Mouse (Mus musculus) myocyte (in vitro differentiated cells): ENCODE results near the gene Nsmce4a. TPM values are rescaled to one million over a fixed set of nuclear protein-coding genes. Genes with fewer than 3 reads are reported as not detected.
"Not testable (repeated sequence)": the region's sequence is repeated elsewhere in the genome, so short reads cannot be mapped to it uniquely, and the experiment has no call there.

Experiments
- H3K27me3 ChIP-seq: one replicate; pipeline ENCODE4 v1.6.1; 2011; ENCODE audit not compliant: control insufficient read depth, insufficient read depth, insufficient read length
- H3K36me3 ChIP-seq: one replicate; pipeline ENCODE4 v1.6.1; 2011; ENCODE audit not compliant: control insufficient read depth, insufficient read depth
- H3K4me2 ChIP-seq: one replicate; pipeline ENCODE4 v1.6.1; 2011; ENCODE audit warnings: low read depth, control low read depth
- H3K4me3 ChIP-seq: one replicate; pipeline ENCODE4 v1.5.1; 2011; ENCODE audit warnings: mild to moderate bottlenecking, control low read depth, moderate library complexity
- H3K79me2 ChIP-seq: one replicate; pipeline ENCODE4 v1.6.1; 2011; ENCODE audit not compliant: control insufficient read depth, insufficient read depth
- H3ac ChIP-seq: one replicate; pipeline ENCODE4 v1.6.1; 2011; ENCODE audit not compliant: control insufficient read depth, insufficient read length
- CEBPB ChIP-seq: IDR thresholded peaks from 2 replicates; pipeline ENCODE4 v1.6.1; 2011; ENCODE audit warnings: mild to moderate bottlenecking, moderate library complexity; ENCODE audit not compliant: poor library complexity, insufficient read depth, severe bottlenecking
- E2F4 ChIP-seq: IDR thresholded peaks from one replicate; pipeline ENCODE4 v1.6.1; 2011; ENCODE audit warnings: mild to moderate bottlenecking, control low read depth, moderate library complexity; ENCODE audit not compliant: insufficient read depth
- MAX ChIP-seq: IDR thresholded peaks from one replicate; pipeline ENCODE4 v1.6.1; 2011; ENCODE audit warnings: low read depth, mild to moderate bottlenecking, control low read depth
- MYOD1 ChIP-seq, 3 experiments: IDR thresholded peaks; one replicate each; pipeline ENCODE4 v1.6.1; 2011; ENCODE audit warnings: control low read depth in 2 of 3, low read depth in 2 of 3, mild to moderate bottlenecking in 2 of 3, moderate library complexity in 1 of 3; ENCODE audit not compliant: insufficient read length in 2 of 3, control insufficient read depth in 1 of 3
- MYOG ChIP-seq, 3 experiments: IDR thresholded peaks; one replicate each; pipeline ENCODE4 v1.6.1; 2011; ENCODE audit warnings: control low read depth in 2 of 3, low read depth in 2 of 3, mild to moderate bottlenecking in 2 of 3; ENCODE audit not compliant: insufficient read length in 2 of 3, control insufficient read depth in 1 of 3, insufficient read depth in 1 of 3
- POLR2A ChIP-seq: IDR thresholded peaks from one replicate; pipeline ENCODE4 v1.6.1; 2011; ENCODE audit warnings: low read depth, mild to moderate bottlenecking, control low read depth, moderate library complexity; ENCODE audit not compliant: insufficient read length
- POLR2AphosphoS2 ChIP-seq: IDR thresholded peaks from one replicate; pipeline ENCODE4 v1.6.1; 2011; ENCODE audit warnings: low read depth, control low read depth; ENCODE audit not compliant: insufficient read length
- REST ChIP-seq: IDR thresholded peaks from one replicate; pipeline ENCODE4 v1.6.1; 2011; ENCODE audit warnings: mild to moderate bottlenecking, control low read depth, moderate library complexity; ENCODE audit not compliant: insufficient read depth, insufficient read length
- SRF ChIP-seq: IDR thresholded peaks from one replicate; pipeline ENCODE4 v1.6.1; 2011; ENCODE audit warnings: low read depth; ENCODE audit not compliant: control insufficient read depth, insufficient read length
- TCF12 ChIP-seq: IDR thresholded peaks from one replicate; pipeline ENCODE4 v1.6.1; 2011; ENCODE audit warnings: mild to moderate bottlenecking, control low read depth; ENCODE audit not compliant: poor library complexity, insufficient read depth, severe bottlenecking
- TCF3 ChIP-seq: IDR thresholded peaks from one replicate; pipeline ENCODE4 v1.6.1; 2011; ENCODE audit warnings: low read depth, control low read depth; ENCODE audit not compliant: insufficient read length
- USF1 ChIP-seq: IDR thresholded peaks from one replicate; pipeline ENCODE4 v1.6.1; 2011; ENCODE audit warnings: low read depth, mild to moderate bottlenecking, control low read depth, moderate library complexity
- polyA plus RNA-seq: library from polyadenylated mRNA; unstranded; fragments of >200 nt; fragmentation: generic; extraction: Trizol; gene quantifications from one replicate; pipeline ENCODE4 v1.2.1, GENCODE M21; 2012; ENCODE audit warnings: missing spikeins

Gene Nsmce4a
- polyA plus RNA-seq, 1 experiment: 24.4 TPM

- Histone ChIP-seq H3K27me3 (no peaks in the 10 kb centered on the region), H3ac (no peak overlapping the region), H3K4me3 (no peak overlapping the region), H3K4me2 (no peak overlapping the region), H3K36me3 (peaks cover 8% of the 10 kb centered on the region), H3K79me2 (peaks cover 23% of the 10 kb centered on the region)
- TF ChIP-seq USF1 (no peak), TCF12 (no peak), REST (no peak), MAX (no peak), CEBPB (no peak), SRF (no peak), MYOD1 (IDR thresholded peaks at IDR 0.05; ENCODE audit: control insufficient read depth in 1 of 3, insufficient read length in 2 of 3, low read depth in 2 of 3) (no peak)
Measured at GRCm38 (mm10) chr7:130540176-130540575, 32.7 kb downstream of the Nsmce4a start.

GRCm38 (mm10) chr7:130537068-130537467, 35.9 kb downstream of the Nsmce4a start:
- no peaks in the 10 kb centered on the region for H3K27me3 ChIP-seq
- H3K4me3 ChIP-seq: no peak overlapping the region
- H3K36me3 ChIP-seq: peaks cover 16% of the 10 kb centered on the region
- no peaks in the 10 kb centered on the region for H3K79me2 ChIP-seq
- H3K4me2 ChIP-seq: no peak overlapping the region
- H3ac ChIP-seq: no peak overlapping the region
- no peak for TF ChIP-seq MYOG (IDR thresholded peaks at IDR 0.05; ENCODE audit: control insufficient read depth in 1 of 3, insufficient read depth in 1 of 3, insufficient read length in 2 of 3, low read depth in 2 of 3)
- no peak for TF ChIP-seq POLR2AphosphoS2
- TF ChIP-seq USF1: no peak
- TF ChIP-seq MYOD1 (IDR thresholded peaks at IDR 0.05; ENCODE audit: control insufficient read depth in 1 of 3, insufficient read length in 2 of 3, low read depth in 2 of 3): no peak
- no peak for TF ChIP-seq REST
- no peak for TF ChIP-seq TCF3
- no peak for TF ChIP-seq SRF
- TF ChIP-seq POLR2A: no peak
- no peak for TF ChIP-seq TCF12
- TF ChIP-seq MAX: no peak
- no peak for TF ChIP-seq E2F4
- no peak for TF ChIP-seq CEBPB

- H3K27me3 ChIP-seq: no peaks in the 10 kb centered on the region
- peaks cover 26% of the 10 kb centered on the region for H3K36me3 ChIP-seq
- H3K4me3 ChIP-seq: no peak overlapping the region
- no peak overlapping the region for H3ac ChIP-seq
- H3K79me2 ChIP-seq: no peaks in the 10 kb centered on the region
- H3K4me2 ChIP-seq: no peak overlapping the region
- TF ChIP-seq TCF12 (no peak), POLR2AphosphoS2 (no peak), TCF3 (no peak), SRF (no peak), MAX (no peak), E2F4 (no peak), POLR2A (no peak), MYOG (IDR thresholded peaks at IDR 0.05; ENCODE audit: control insufficient read depth in 1 of 3, insufficient read depth in 1 of 3, insufficient read length in 2 of 3, low read depth in 2 of 3) (no peak), CEBPB (no peak), MYOD1 (IDR thresholded peaks at IDR 0.05; ENCODE audit: control insufficient read depth in 1 of 3, insufficient read length in 2 of 3, low read depth in 2 of 3) (no peak)
Measured at GRCm38 (mm10) chr7:130535174-130535573, 37.7 kb downstream of the Nsmce4a start.

GRCm38 (mm10) chr7:130533316-130534260, 39.3 kb downstream of the Nsmce4a start:
- H3ac ChIP-seq: no peak overlapping the region
- H3K4me3 ChIP-seq: no peak overlapping the region
- no peaks in the 10 kb centered on the region for H3K27me3 ChIP-seq
- H3K36me3 ChIP-seq: peaks cover 29% of the 10 kb centered on the region
- H3K4me2 ChIP-seq: no peak overlapping the region
- H3K79me2 ChIP-seq: no peaks in the 10 kb centered on the region
- TF ChIP-seq USF1 (no peak), CEBPB (peak; percentile 53; the same call in 1 of the 2 replicates), POLR2A (no peak), MYOD1 (IDR thresholded peaks at IDR 0.05; ENCODE audit: control insufficient read depth in 1 of 3, insufficient read length in 2 of 3, low read depth in 2 of 3) (no peak), TCF12 (no peak)

GRCm38 (mm10) chr7:130531138-130531537, 41.8 kb downstream of the Nsmce4a start:
- not testable (repeated sequence) for H3ac ChIP-seq, H3K4me3 ChIP-seq, H3K27me3 ChIP-seq, H3K79me2 ChIP-seq, H3K4me2 ChIP-seq
- H3K36me3 ChIP-seq: peaks cover 29% of the 10 kb centered on the region

GRCm38 (mm10) chr7:130527306-130527705, 45.6 kb downstream of the Nsmce4a start:
- Histone ChIP-seq H3K4me3 (no peak overlapping the region), H3K27me3 (no peaks in the 10 kb centered on the region), H3K4me2 (no peak overlapping the region), H3K79me2 (no peaks in the 10 kb centered on the region), H3ac (no peak overlapping the region), H3K36me3 (peaks cover 19% of the 10 kb centered on the region)
- TF ChIP-seq POLR2AphosphoS2 (no peak), CEBPB (no peak), E2F4 (no peak), TCF3 (no peak), MYOD1 (IDR thresholded peaks at IDR 0.05; ENCODE audit: control insufficient read depth in 1 of 3, insufficient read length in 2 of 3, low read depth in 2 of 3) (no peak), MAX (no peak), POLR2A (no peak), SRF (no peak), MYOG (IDR thresholded peaks at IDR 0.05; ENCODE audit: control insufficient read depth in 1 of 3, insufficient read depth in 1 of 3, insufficient read length in 2 of 3, low read depth in 2 of 3) (no peak), TCF12 (no peak)
